Mouse (Mus musculus) heart, embryonic 13.5 days (tissue): ENCODE measurements around the gene Jph2. TPM values are rescaled to one million over a fixed set of nuclear protein-coding genes. Genes with fewer than 3 reads are reported as not detected.
A peak's percentile ranks its signal among the peaks of the same experiment; 100 is the strongest.

Source experiments
- ATAC-seq: fragments of 200-750 bp; cut with Nextera tagmentation; 2 replicates; pipeline ENCODE4 v1.8.0; 2017; ENCODE audit warnings: moderate TSS enrichment; ENCODE audit not compliant: insufficient number of reproducible peaks, low FRiP score, low TSS enrichment; ENCODE audit errors: extremely low read depth
- H3K27ac ChIP-seq: fragments of 300-500 bp; sonication (generic); replicated peaks from 2 replicates; pipeline ENCODE4 v1.5.1; 2015; ENCODE audit warnings: moderate library complexity, mild to moderate bottlenecking, inconsistent platforms
- H3K27me3 ChIP-seq: fragments of 300-500 bp; sonication (generic); replicated peaks from 2 replicates; pipeline ENCODE4 v1.6.1; 2015; ENCODE audit warnings: mild to moderate bottlenecking, inconsistent platforms
- H3K36me3 ChIP-seq: fragments of 300-500 bp; sonication (generic); 2 replicates; pipeline ENCODE4 v1.6.1; 2015; ENCODE audit warnings: mild to moderate bottlenecking, inconsistent platforms
- H3K4me1 ChIP-seq: fragments of 300-500 bp; sonication (generic); 2 replicates; pipeline ENCODE4 v1.6.1; 2015; ENCODE audit warnings: inconsistent platforms
- H3K4me2 ChIP-seq: fragments of 300-500 bp; sonication (generic); 2 replicates; pipeline ENCODE4 v1.6.1; 2015; ENCODE audit warnings: inconsistent platforms, mild to moderate bottlenecking, moderate library complexity
- H3K4me3 ChIP-seq: fragments of 300-500 bp; sonication (generic); 2 replicates; pipeline ENCODE4 v1.5.1; 2015; ENCODE audit warnings: moderate library complexity, mild to moderate bottlenecking, inconsistent platforms
- H3K9ac ChIP-seq: fragments of 300-500 bp; sonication (generic); 2 replicates; pipeline ENCODE4 v1.6.1; 2015; ENCODE audit warnings: inconsistent platforms, mild to moderate bottlenecking, moderate library complexity
- H3K9me3 ChIP-seq: fragments of 300-500 bp; sonication (generic); 2 replicates; pipeline ENCODE4 v1.6.1; 2016; ENCODE audit warnings: inconsistent platforms
- WGBS: fragments of 180-500 bp; shearing (Covaris S2); methylation state at CpG from one replicate; pipeline ENCODE4 v1.1.7; 2015; ENCODE audit warnings: mixed read lengths; 5-methylcytosine and 5-hydroxymethylcytosine counted together
- polyA plus RNA-seq: library from polyadenylated mRNA; unstranded; fragments of >200 nt; fragmentation: Nextera tagmentation; extraction: Ambion mirVana; gene quantifications from 2 replicates; pipeline ENCODE4 v1.2.1, GENCODE M21; 2015

Gene Jph2
- polyA plus RNA-seq, 1 experiment from 2014 or later = 41.5 TPM

- WGBS = 50% methylated on average over 6 of the region's 6 CpGs
Observed at GRCm38 (mm10) chr2:163385126-163385525, 12.7 kb downstream of the Jph2 start.

GRCm38 (mm10) chr2:163381246-163381645 lies 16.5 kb downstream of the Jph2 start:
- Histone ChIP-seq H3K36me3 (peaks cover 28% of the 10 kb centered on the region), H3K27me3 (peaks cover 12% of the 10 kb centered on the region), H3K4me1 (peaks cover 94% of the 10 kb centered on the region), H3K4me3 (no peak overlapping the region), H3K27ac (peak overlapping the region; percentile 72), H3K4me2 (no peak overlapping the region), H3K9me3 (no peaks in the 10 kb centered on the region), H3K9ac (peak overlapping the region; percentile 61; the same call in 1 of the 2 replicates)
- no peak for ATAC-seq
- 77% methylated on average over 8 of the region's 8 CpGs for WGBS

More at GRCm38 (mm10) chr2:163385126-163385525, 12.7 kb downstream of the Jph2 start:
- Histone ChIP-seq H3K9ac (peak overlapping the region; percentile 78), H3K4me3 (0 out of 2 replicates have a peak overlapping the region, but pooled peaks have one; percentile 11), H3K4me1 (peaks cover 82% of the 10 kb centered on the region), H3K4me2 (peak overlapping the region; percentile 62), H3K27me3 (no peaks in the 10 kb centered on the region), H3K36me3 (peaks cover 36% of the 10 kb centered on the region), H3K9me3 (no peaks in the 10 kb centered on the region), H3K27ac (peak overlapping the region; percentile 76)
- no peak for ATAC-seq

- Histone ChIP-seq H3K4me3 (peak overlapping the region; percentile 21), H3K9me3 (no peaks in the 10 kb centered on the region), H3K36me3 (peaks cover 39% of the 10 kb centered on the region), H3K27ac (peak overlapping the region; percentile 96), H3K27me3 (peaks cover 30% of the 10 kb centered on the region), H3K4me1 (peaks cover 94% of the 10 kb centered on the region), H3K9ac (peak overlapping the region; percentile 76), H3K4me2 (peak overlapping the region; percentile 59)
- WGBS = 33% methylated on average over 5 of the region's 5 CpGs
- no peak for ATAC-seq
Observed at GRCm38 (mm10) chr2:163379366-163379765, 18.4 kb downstream of the Jph2 start.

- H3K9me3 ChIP-seq = no peaks in the 10 kb centered on the region
- H3K36me3 ChIP-seq = peaks cover 60% of the 10 kb centered on the region
- H3K4me1 ChIP-seq = peaks cover 89% of the 10 kb centered on the region
- H3K27me3 ChIP-seq = peaks cover 31% of the 10 kb centered on the region
- peak overlapping the region; percentile 59 for H3K4me2 ChIP-seq
- 42% methylated on average over 33 of the region's 33 CpGs for WGBS
- ATAC-seq = no peak
- H3K4me3 ChIP-seq = peak overlapping the region; percentile 6; the same call in 1 of the 2 replicates
- peak overlapping the region; percentile 76 for H3K9ac ChIP-seq
- peak overlapping the region; percentile 96 for H3K27ac ChIP-seq
Observed at GRCm38 (mm10) chr2:163376082-163376481, 21.7 kb downstream of the Jph2 start.

GRCm38 (mm10) chr2:163375468-163375867 lies 22.3 kb downstream of the Jph2 start:
- WGBS = 44% methylated on average over 35 of the region's 35 CpGs

GRCm38 (mm10) chr2:163372627-163373026 lies 25.2 kb downstream of the Jph2 start:
- H3K36me3 ChIP-seq = peaks cover 85% of the 10 kb centered on the region
- peaks cover 91% of the 10 kb centered on the region for H3K4me1 ChIP-seq

More at GRCm38 (mm10) chr2:163375468-163375867, 22.3 kb downstream of the Jph2 start:
- Histone ChIP-seq H3K27ac (peak overlapping the region; percentile 96; the same call in 1 of the 2 replicates), H3K9me3 (no peaks in the 10 kb centered on the region), H3K4me2 (peak overlapping the region; percentile 59), H3K27me3 (peaks cover 31% of the 10 kb centered on the region), H3K4me1 (peaks cover 90% of the 10 kb centered on the region), H3K4me3 (peak overlapping the region; percentile 6; the same call in 1 of the 2 replicates), H3K36me3 (peaks cover 65% of the 10 kb centered on the region), H3K9ac (peak overlapping the region; percentile 76)
- ATAC-seq = no peak

GRCm38 (mm10) chr2:163370175-163370574 lies 27.6 kb downstream of the Jph2 start:
- ATAC-seq = no peak
- Histone ChIP-seq H3K36me3 (peaks cover 86% of the 10 kb centered on the region), H3K4me2 (no peak overlapping the region), H3K9me3 (no peaks in the 10 kb centered on the region), H3K27ac (peak overlapping the region; percentile 60), H3K4me1 (peaks cover 74% of the 10 kb centered on the region), H3K4me3 (no peak overlapping the region), H3K27me3 (peaks cover 8% of the 10 kb centered on the region), H3K9ac (peak overlapping the region; percentile 54)
- WGBS = 39% methylated on average over 4 of the region's 4 CpGs

More at GRCm38 (mm10) chr2:163372627-163373026, 25.2 kb downstream of the Jph2 start:
- ATAC-seq = no peak
- no peak overlapping the region for H3K4me3 ChIP-seq
- no peak overlapping the region for H3K4me2 ChIP-seq
- H3K27me3 ChIP-seq = peaks cover 31% of the 10 kb centered on the region
- peak overlapping the region; percentile 48; the same call in 1 of the 2 replicates for H3K27ac ChIP-seq
- peak overlapping the region; percentile 47; the same call in 1 of the 2 replicates for H3K9ac ChIP-seq
- H3K9me3 ChIP-seq = no peaks in the 10 kb centered on the region
- WGBS = 84% methylated on average over 1 of the region's 1 CpGs

- Histone ChIP-seq H3K4me1 (peaks cover 79% of the 10 kb centered on the region), H3K36me3 (peaks cover 53% of the 10 kb centered on the region), H3K9me3 (no peaks in the 10 kb centered on the region), H3K27ac (peak overlapping the region; percentile 99), H3K4me2 (peak overlapping the region; percentile 62), H3K4me3 (no peak overlapping the region), H3K9ac (peak overlapping the region; percentile 82), H3K27me3 (no peaks in the 10 kb centered on the region)
- WGBS = 31% methylated on average over 18 of the region's 18 CpGs
- no peak for ATAC-seq
Observed at GRCm38 (mm10) chr2:163364785-163365541, 32.8 kb downstream of the Jph2 start.

- peak overlapping the region; percentile 82 for H3K9ac ChIP-seq
- H3K4me3 ChIP-seq = peak overlapping the region; percentile 21; the same call in 1 of the 2 replicates
- H3K27ac ChIP-seq = peak overlapping the region; percentile 99
- H3K27me3 ChIP-seq = no peaks in the 10 kb centered on the region
- peak overlapping the region; percentile 62 for H3K4me2 ChIP-seq
- ATAC-seq = peak; percentile 51; the same call in 1 of the 2 replicates
- no peaks in the 10 kb centered on the region for H3K9me3 ChIP-seq
- peaks cover 82% of the 10 kb centered on the region for H3K4me1 ChIP-seq
- H3K36me3 ChIP-seq = peaks cover 40% of the 10 kb centered on the region
- WGBS = 25% methylated on average over 12 of the region's 12 CpGs
Observed at GRCm38 (mm10) chr2:163362940-163363921, 34.6 kb downstream of the Jph2 start.

GRCm38 (mm10) chr2:163360858-163361623 lies 36.8 kb downstream of the Jph2 start:
- Histone ChIP-seq H3K27me3 (no peaks in the 10 kb centered on the region), H3K36me3 (peaks cover 23% of the 10 kb centered on the region), H3K4me2 (peak overlapping the region; percentile 52), H3K9ac (peak overlapping the region; percentile 72), H3K4me1 (peaks cover 97% of the 10 kb centered on the region), H3K4me3 (no peak overlapping the region), H3K9me3 (no peaks in the 10 kb centered on the region), H3K27ac (peak overlapping the region; percentile 99)
- 51% methylated on average over 16 of the region's 16 CpGs for WGBS
- no peak for ATAC-seq
